Mouse (Mus musculus): ENCODE results near the gene Lamtor3. TPM values are rescaled to one million over a fixed set of nuclear protein-coding genes. Genes with fewer than 3 reads are reported as not detected.
A peak's percentile ranks its signal among the peaks of the same experiment; 100 is the strongest.
"Not testable (repeated sequence)": the region's sequence is repeated elsewhere in the genome, so short reads cannot be mapped to it uniquely, and the experiment has no call there.

Gene Lamtor3
- polyA plus RNA-seq, 1 experiment from 2014 or later = 136 TPM

- no peak overlapping the region for H3K27ac ChIP-seq (replicated peaks)
- no peaks in the 10 kb centered on the region for H3K27me3 ChIP-seq
- no peaks in the 10 kb centered on the region for H3K9me3 ChIP-seq
- no peak overlapping the region for H3K9ac ChIP-seq (replicated peaks)
- H3K4me2 ChIP-seq (replicated peaks) = no peak overlapping the region
- H3K4me1 ChIP-seq = no peaks in the 10 kb centered on the region
- ATAC-seq (replicated peaks) = no peak
- 91% methylated on average over 5 of the region's 5 CpGs for WGBS
- H3K36me3 ChIP-seq = peaks cover 18% of the 10 kb centered on the region
- no peak overlapping the region for H3K4me3 ChIP-seq
Measured at GRCm38 (mm10) chr3:137897685-137898084, 20.6 kb upstream of the Lamtor3 start.

GRCm38 (mm10) chr3:137900149-137900548, 18.2 kb upstream of the Lamtor3 start:
- Histone ChIP-seq H3K36me3 (peaks cover 18% of the 10 kb centered on the region; the same call in 1 of the 2 replicates), H3K27me3 (no peaks in the 10 kb centered on the region), H3K27ac (replicated peaks) (no peak overlapping the region), H3K4me1 (no peaks in the 10 kb centered on the region), H3K9me3 (no peaks in the 10 kb centered on the region), H3K4me3 (no peak overlapping the region), H3K4me2 (replicated peaks) (no peak overlapping the region), H3K9ac (replicated peaks) (no peak overlapping the region)
- WGBS = 37% methylated on average over 10 of the region's 10 CpGs
- peak; percentile 66 for ATAC-seq (replicated peaks)

- Histone ChIP-seq H3K9me3 (no peaks in the 10 kb centered on the region), H3K36me3 (no peaks in the 10 kb centered on the region), H3K4me3 (no peak overlapping the region), H3K27ac (replicated peaks) (no peak overlapping the region), H3K4me2 (replicated peaks) (no peak overlapping the region), H3K4me1 (peaks cover 10% of the 10 kb centered on the region), H3K27me3 (no peaks in the 10 kb centered on the region), H3K9ac (replicated peaks) (no peak overlapping the region)
- no peak for ATAC-seq (replicated peaks)
- 69% methylated on average over 2 of the region's 2 CpGs for WGBS
Measured at GRCm38 (mm10) chr3:137913093-137913492, 5.2 kb upstream of the Lamtor3 start.

- H3K9me3 ChIP-seq; H3K9ac ChIP-seq (replicated peaks); H3K27me3 ChIP-seq; H3K4me3 ChIP-seq; H3K36me3 ChIP-seq; H3K4me2 ChIP-seq (replicated peaks); ATAC-seq (replicated peaks); H3K27ac ChIP-seq (replicated peaks): not testable (repeated sequence)
- 100% methylated on average over 1 of the region's 1 CpGs for WGBS
- peaks cover 18% of the 10 kb centered on the region for H3K4me1 ChIP-seq
Measured at GRCm38 (mm10) chr3:137914567-137914966, 3.7 kb upstream of the Lamtor3 start.

GRCm38 (mm10) chr3:137917694-137918171, 573 bp upstream of the Lamtor3 start:
- no peaks in the 10 kb centered on the region for H3K27me3 ChIP-seq
- H3K9ac ChIP-seq (replicated peaks) = peak overlapping the region; percentile 85
- peaks cover 24% of the 10 kb centered on the region for H3K4me1 ChIP-seq
- WGBS = 1% methylated on average over 12 of the region's 12 CpGs
- peaks cover 15% of the 10 kb centered on the region; the same call in 1 of the 2 replicates for H3K36me3 ChIP-seq
- H3K4me2 ChIP-seq (replicated peaks) = peak overlapping the region; percentile 77
- peak overlapping the region; percentile 99 for H3K4me3 ChIP-seq
- H3K27ac ChIP-seq (replicated peaks) = peak overlapping the region; percentile 88
- ATAC-seq (replicated peaks) = peak; percentile 27; the same call in 1 of the 2 replicates
- H3K9me3 ChIP-seq = no peaks in the 10 kb centered on the region

GRCm38 (mm10) chr3:137918932-137919311, 616 bp downstream of the Lamtor3 start:
- 16% methylated on average over 6 of the region's 6 CpGs for WGBS

GRCm38 (mm10) chr3:137919398-137919797, 1.1 kb downstream of the Lamtor3 start:
- WGBS = 93% methylated on average over 7 of the region's 7 CpGs
- no peak overlapping the region for H3K27ac ChIP-seq (replicated peaks)
- peak overlapping the region; percentile 99 for H3K4me3 ChIP-seq

More at GRCm38 (mm10) chr3:137918932-137919311, 616 bp downstream of the Lamtor3 start:
- Histone ChIP-seq H3K9me3 (no peaks in the 10 kb centered on the region), H3K36me3 (peaks cover 17% of the 10 kb centered on the region), H3K9ac (replicated peaks) (peak overlapping the region; percentile 85), H3K4me2 (replicated peaks) (peak overlapping the region; percentile 77), H3K4me1 (peaks cover 24% of the 10 kb centered on the region), H3K27me3 (no peaks in the 10 kb centered on the region), H3K27ac (replicated peaks) (peak overlapping the region; percentile 88), H3K4me3 (peak overlapping the region; percentile 99)
- peak; percentile 43 for ATAC-seq (replicated peaks)

GRCm38 (mm10) chr3:137920594-137920993, 2.3 kb downstream of the Lamtor3 start:
- 94% methylated on average over 4 of the region's 4 CpGs for WGBS
- Histone ChIP-seq H3K9me3 (no peaks in the 10 kb centered on the region), H3K4me3 (no peak overlapping the region), H3K27ac (replicated peaks) (no peak overlapping the region), H3K4me2 (replicated peaks) (no peak overlapping the region), H3K9ac (replicated peaks) (no peak overlapping the region), H3K36me3 (peaks cover 26% of the 10 kb centered on the region), H3K27me3 (no peaks in the 10 kb centered on the region), H3K4me1 (peaks cover 24% of the 10 kb centered on the region)
- no peak for ATAC-seq (replicated peaks)

More at GRCm38 (mm10) chr3:137919398-137919797, 1.1 kb downstream of the Lamtor3 start:
- H3K4me1 ChIP-seq = peaks cover 24% of the 10 kb centered on the region
- H3K27me3 ChIP-seq = no peaks in the 10 kb centered on the region
- peak overlapping the region; percentile 77 for H3K4me2 ChIP-seq (replicated peaks)
- H3K9me3 ChIP-seq = no peaks in the 10 kb centered on the region
- ATAC-seq (replicated peaks) = no peak
- H3K9ac ChIP-seq (replicated peaks) = peak overlapping the region; percentile 85; the same call in 1 of the 2 replicates
- peaks cover 17% of the 10 kb centered on the region for H3K36me3 ChIP-seq

- no peaks in the 10 kb centered on the region for H3K27me3 ChIP-seq
- H3K36me3 ChIP-seq = peaks cover 53% of the 10 kb centered on the region
- H3K4me1 ChIP-seq = 0 out of 2 replicates have a peak, but pooled peaks cover 5% of the 10 kb centered on the region
- H3K9me3 ChIP-seq = no peaks in the 10 kb centered on the region
- ATAC-seq (replicated peaks) = no peak
- H3K4me3 ChIP-seq = no peak overlapping the region
- H3K4me2 ChIP-seq (replicated peaks) = no peak overlapping the region
- H3K27ac ChIP-seq (replicated peaks) = no peak overlapping the region
- H3K9ac ChIP-seq (replicated peaks) = no peak overlapping the region
- 97% methylated on average over 4 of the region's 4 CpGs for WGBS
Measured at GRCm38 (mm10) chr3:137927010-137927409, 8.7 kb downstream of the Lamtor3 start.

- no peak overlapping the region for H3K4me2 ChIP-seq (replicated peaks)
- H3K9ac ChIP-seq (replicated peaks) = no peak overlapping the region
- H3K36me3 ChIP-seq = peaks cover 41% of the 10 kb centered on the region
- H3K27ac ChIP-seq (replicated peaks) = no peak overlapping the region
- no peak overlapping the region for H3K4me3 ChIP-seq
- WGBS = 95% methylated on average over 3 of the region's 3 CpGs
- no peak for ATAC-seq (replicated peaks)
- no peaks in the 10 kb centered on the region for H3K4me1 ChIP-seq
- no peaks in the 10 kb centered on the region for H3K27me3 ChIP-seq
- no peaks in the 10 kb centered on the region for H3K9me3 ChIP-seq
Measured at GRCm38 (mm10) chr3:137929940-137930339, 11.6 kb downstream of the Lamtor3 start.

GRCm38 (mm10) chr3:137932748-137933147, 14.4 kb downstream of the Lamtor3 start:
- WGBS = 81% methylated on average over 7 of the region's 7 CpGs
- ATAC-seq (replicated peaks) = no peak
- Histone ChIP-seq H3K9ac (replicated peaks) (no peak overlapping the region), H3K27me3 (no peaks in the 10 kb centered on the region), H3K27ac (replicated peaks) (no peak overlapping the region), H3K4me3 (no peak overlapping the region), H3K36me3 (peaks cover 22% of the 10 kb centered on the region), H3K9me3 (no peaks in the 10 kb centered on the region), H3K4me2 (replicated peaks) (no peak overlapping the region), H3K4me1 (no peaks in the 10 kb centered on the region)

GRCm38 (mm10) chr3:137933986-137934385, 15.7 kb downstream of the Lamtor3 start:
- no peak overlapping the region for H3K27ac ChIP-seq (replicated peaks)
- no peak for ATAC-seq (replicated peaks)
- H3K27me3 ChIP-seq = no peaks in the 10 kb centered on the region
- H3K9ac ChIP-seq (replicated peaks) = no peak overlapping the region
- 86% methylated on average over 3 of the region's 3 CpGs for WGBS
- peaks cover 18% of the 10 kb centered on the region for H3K36me3 ChIP-seq
- no peaks in the 10 kb centered on the region for H3K4me1 ChIP-seq
- H3K9me3 ChIP-seq = no peaks in the 10 kb centered on the region
- H3K4me3 ChIP-seq = no peak overlapping the region
- H3K4me2 ChIP-seq (replicated peaks) = no peak overlapping the region
